Comparison of ENCODE assay signal across 17 mouse cellular contexts in genomic region chr14:33216343-33217208, GRCm38 (mm10). TPM values are rescaled to one million over a fixed set of nuclear protein-coding genes. Genes with fewer than 3 reads are reported as not detected.
DNase-seq lines count a peak whose midpoint lies in the region; ATAC-seq and TF ChIP-seq lines count a peak whose summit lies in the region.
"Had no signal": no experiment of that assay in that cellular context is flagged by ENCODE, and none has a peak within 500 bp of the region (broad histone marks: within the 10 kb centered on the region; RNA-seq: fewer than 3 reads in every experiment).

No protein-coding gene starts in this region.

- peak; percentile 95 for TF ChIP-seq EP300 in CH12.LX (IDR thresholded peaks at IDR 0.05; ENCODE audit: low read length)

- no peak for TF ChIP-seq RAD21 in CH12.LX (IDR thresholded peaks at IDR 0.05; ENCODE audit: low read depth, low read length)

- H3K27me3 ChIP-seq in forebrain, postnatal 0 days (ENCODE audit: insufficient read depth, low read length) = no peaks in the 10 kb centered on the region
- H3K27me3 ChIP-seq in forebrain, embryonic 13.5 days = peaks cover 12% of the 10 kb centered on the region; the same call in 1 of the 2 replicates
- H3K27me3 ChIP-seq in CH12.LX (replicated peaks) = peaks cover 48% of the 10 kb centered on the region
- peaks cover 71% of the 10 kb centered on the region for H3K27me3 ChIP-seq in megakaryocyte, embryonic 14.5 days (replicated peaks)

- in situ Hi-C loops in CH12.LX (cut with MboI; ENCODE audit: low pct_ligation_motif_present, low pct_unique_long_range_greater_than_20kb, low sequenced_read_pairs) = loop anchor here (5.0 to 10.0 kb wide), 2 partner anchors 36 to 148 kb away; no protein-coding TSS in a partner anchor

- dilution Hi-C loops in CH12.LX (cut with MboI; ENCODE audit: extremely low pct_ligation_motif_present, extremely low pct_unique_long_range_greater_than_20kb, low sequenced_read_pairs) = no loop called here

- intact Hi-C loops in left cerebral cortex, postnatal 14 days (cut with DNase I) = no loop called here

- no peak for TF ChIP-seq CTCF in forebrain, postnatal 0 days (IDR thresholded peaks at IDR 0.05; ENCODE audit: low read depth)
- TF ChIP-seq CTCF in CH12.LX (conservative IDR thresholded peaks at IDR 0.05 in 1 of 2, IDR thresholded peaks at IDR 0.05 in 1 of 2; ENCODE audit: low read depth in 2 of 2, low read length in 2 of 2) = no peak

- TF ChIP-seq POLR2A in CH12.LX (IDR thresholded peaks at IDR 0.05; ENCODE audit: low read depth, low read length) = no peak

- no peaks in the 10 kb centered on the region for H3K79me2 ChIP-seq in CH12.LX (replicated peaks; ENCODE audit: control insufficient read depth, extremely low read depth, insufficient read depth, poor library complexity, severe bottlenecking)

- 73% methylated on average over 19 of the region's 19 CpGs for WGBS in forebrain, postnatal 0 days
- WGBS in forebrain, embryonic 13.5 days = 86% methylated on average over 19 of the region's 19 CpGs

- no peaks in the 10 kb centered on the region for H3K4me1 ChIP-seq in forebrain, postnatal 0 days (ENCODE audit: insufficient read depth)
- peaks cover 3% of the 10 kb centered on the region; the same call in 1 of the 2 replicates for H3K4me1 ChIP-seq in forebrain, embryonic 13.5 days
- H3K4me1 ChIP-seq in CH12.LX (ENCODE audit: control insufficient read depth in 1 of 2, insufficient read depth in 2 of 2) = peaks cover 28 to 52% of the 10 kb centered on the region in 2 experiments
- H3K4me1 ChIP-seq in megakaryocyte, embryonic 14.5 days = peaks cover 34% of the 10 kb centered on the region

- no peak overlapping the region for H3K4me2 ChIP-seq in forebrain, postnatal 0 days (ENCODE audit: low read depth)
- no peak overlapping the region for H3K4me2 ChIP-seq in forebrain, embryonic 13.5 days
- H3K4me2 ChIP-seq in CH12.LX (ENCODE audit: insufficient read depth, low read depth, poor library complexity, severe bottlenecking) = peak overlapping the region; percentile 9
- H3K4me2 ChIP-seq: liver, embryonic 13.5 days had no signal

- H3K36me3 ChIP-seq in forebrain, postnatal 0 days (ENCODE audit: insufficient read depth) = no peaks in the 10 kb centered on the region
- H3K36me3 ChIP-seq in forebrain, embryonic 13.5 days (ENCODE audit: poor library complexity, severe bottlenecking) = no peaks in the 10 kb centered on the region
- no peaks in the 10 kb centered on the region for H3K36me3 ChIP-seq in CH12.LX (replicated peaks in 1 of 2; ENCODE audit: control insufficient read depth in 1 of 2, insufficient read depth in 1 of 2, low read length in 1 of 2)
- no peaks in the 10 kb centered on the region for H3K36me3 ChIP-seq in megakaryocyte, embryonic 14.5 days (replicated peaks; ENCODE audit: low read length)
- H3K36me3 ChIP-seq: heart, embryonic 10.5 days; liver, embryonic 13.5 days had no signal

- no peak overlapping the region for H3K9ac ChIP-seq in forebrain, postnatal 0 days
- no peak overlapping the region for H3K9ac ChIP-seq in forebrain, embryonic 13.5 days
- H3K9ac ChIP-seq in CH12.LX (ENCODE audit: insufficient read depth, low read depth) = no peak overlapping the region
- H3K9ac ChIP-seq: liver, embryonic 13.5 days had no signal

- H3K27ac ChIP-seq in forebrain, postnatal 0 days (ENCODE audit: low read depth, low read length) = no peak overlapping the region
- no peak overlapping the region for H3K27ac ChIP-seq in forebrain, embryonic 13.5 days
- H3K27ac ChIP-seq in CH12.LX (ENCODE audit: insufficient read depth, low read depth) = no peak overlapping the region
- H3K27ac ChIP-seq: heart, embryonic 10.5 days; liver, embryonic 13.5 days had no signal

- ATAC-seq in forebrain, postnatal 0 days = peak; percentile 21; the same call in 1 of the 2 replicates
- no peak for ATAC-seq in forebrain, embryonic 13.5 days
- ATAC-seq in CD4-positive, CD25-positive, alpha-beta regulatory T cell, adult 4 months = no peak

- H3K4me3 ChIP-seq in forebrain, postnatal 0 days (ENCODE audit: low read depth, low read length) = no peak overlapping the region
- H3K4me3 ChIP-seq in forebrain, embryonic 13.5 days = no peak overlapping the region
- no peak overlapping the region for H3K4me3 ChIP-seq in CH12.LX (replicated peaks in 1 of 3; ENCODE audit: low read depth in 2 of 3, low read length in 2 of 3, poor library complexity in 1 of 3)
- H3K4me3 ChIP-seq in megakaryocyte, embryonic 14.5 days (replicated peaks) = peak overlapping the region; percentile 5
- H3K4me3 ChIP-seq: erythroblast, embryonic 14.5 days; heart, embryonic 10.5 days; liver, embryonic 13.5 days had no signal

- H3K9me3 ChIP-seq in forebrain, postnatal 0 days (ENCODE audit: low read length) = no peaks in the 10 kb centered on the region
- H3K9me3 ChIP-seq in forebrain, embryonic 13.5 days (replicated peaks) = no peaks in the 10 kb centered on the region
- peaks cover 10% of the 10 kb centered on the region for H3K9me3 ChIP-seq in CH12.LX (replicated peaks; ENCODE audit: low read length)
- no peaks in the 10 kb centered on the region for H3K9me3 ChIP-seq in megakaryocyte, embryonic 14.5 days
- H3K9me3 ChIP-seq: heart, embryonic 10.5 days; liver, embryonic 13.5 days had no signal

- DNase-seq in forebrain, postnatal 0 days = peak; percentile 58
- peak; percentile 41 to 46 for DNase-seq in left cerebral cortex, postnatal 14 days (ENCODE audit: low spot score in 2 of 2)
- DNase-seq in left cerebral cortex, adult 11 months (ENCODE audit: low spot score) = no peak
- peak; percentile 88 for DNase-seq in CH12.LX (ENCODE audit: extremely low read depth)
- DNase-seq in kidney, adult 9 months = no peak
- DNase-seq: cerebellum, adult 9-11 months; heart, postnatal 36 days; kidney, postnatal 25 days; liver, embryonic 13.5 days; lung, postnatal 10 days; midbrain, embryonic 14.5 days; spleen, adult 18-20 months had no signal

TF ChIP-seq in CH12.LX, 34 proteins besides CTCF, POLR2A, EP300 and RAD21 (continues in another document):
- TF ChIP-seq ETS1 (conservative IDR thresholded peaks at IDR 0.05; ENCODE audit: low read depth, low read length) = peak; percentile 35
- no peak; the same call in 1 of the 2 replicates for TF ChIP-seq SMC3 (IDR thresholded peaks at IDR 0.05; ENCODE audit: low read depth, low read length)
- TF ChIP-seq JUN (IDR thresholded peaks at IDR 0.05; ENCODE audit: insufficient read depth, low read depth, low read length) = peak; percentile 34; the same call in 1 of the 2 replicates
- no peak for TF ChIP-seq KAT2A (IDR thresholded peaks at IDR 0.05; ENCODE audit: insufficient replicate concordance, low read length)
- no peak for TF ChIP-seq ZMIZ1 (IDR thresholded peaks at IDR 0.05; ENCODE audit: low read depth, low read length)
- no peak for TF ChIP-seq GABPA (IDR thresholded peaks at IDR 0.05; ENCODE audit: insufficient replicate concordance, low read depth, low read length)
- TF ChIP-seq CHD2 (IDR thresholded peaks at IDR 0.05; ENCODE audit: low read length) = no peak
- no peak for TF ChIP-seq MAZ (IDR thresholded peaks at IDR 0.05; ENCODE audit: low read depth, low read length)
- no peak for TF ChIP-seq ZKSCAN1 (IDR thresholded peaks at IDR 0.05; ENCODE audit: borderline replicate concordance, low read depth, low read length)
- TF ChIP-seq PAX5 (IDR thresholded peaks at IDR 0.05; ENCODE audit: low read length) = no peak
- peak; percentile 91 for TF ChIP-seq MEF2A (IDR thresholded peaks at IDR 0.05; ENCODE audit: borderline replicate concordance, low read depth, low read length)
- no peak for TF ChIP-seq SIN3A (IDR thresholded peaks at IDR 0.05; ENCODE audit: low read length)
- peak; percentile 46; the same call in 1 of the 2 replicates for TF ChIP-seq BHLHE40 (IDR thresholded peaks at IDR 0.05; ENCODE audit: low read depth, low read length)
- peak; percentile 94 for TF ChIP-seq TBP (conservative IDR thresholded peaks at IDR 0.05; ENCODE audit: low read depth, low read length)
- peak; percentile 71; the same call in 1 of the 2 replicates for TF ChIP-seq RCOR1 (conservative IDR thresholded peaks at IDR 0.05; ENCODE audit: low read depth, low read length)
- TF ChIP-seq POLR2AphosphoS2 (IDR thresholded peaks at IDR 0.05; ENCODE audit: low read depth, low read length) = no peak
- TF ChIP-seq ZNF384 (IDR thresholded peaks at IDR 0.05; ENCODE audit: low read depth, low read length) = no peak
- no peak for TF ChIP-seq E2F4 (IDR thresholded peaks at IDR 0.05; ENCODE audit: insufficient replicate concordance, low read depth, low read length)
- no peak for TF ChIP-seq ZC3H11A (IDR thresholded peaks at IDR 0.05; ENCODE audit: low read depth, low read length)
- no peak for TF ChIP-seq JUND (conservative IDR thresholded peaks at IDR 0.05; ENCODE audit: low read depth, low read length)
- TF ChIP-seq IRF4 (IDR thresholded peaks at IDR 0.05; ENCODE audit: low read depth, low read length) = peak; percentile 89
- TF ChIP-seq TCF12 (IDR thresholded peaks at IDR 0.05; ENCODE audit: low read depth, low read length) = no peak

RNA-seq across cellular contexts. Expression of gene Arhgap22, which starts 2.8 kb away (rescaled TPM):
- total RNA-seq in forebrain, postnatal 0 days (2014; rRNA removed) = 1.8 and 3.3 TPM in 2 replicates
- 2.2 and 3.9 TPM in 2 replicates for polyA plus RNA-seq in forebrain, postnatal 0 days (2015; fragmentation: Nextera tagmentation; extraction: Ambion mirVana)
- 0.59 and 1.1 TPM in 2 replicates for polyA plus RNA-seq in forebrain, embryonic 13.5 days (2015; fragmentation: Nextera tagmentation; extraction: Ambion mirVana)
- total RNA-seq in left cerebral cortex, postnatal 14 days (2021) = 10 to 100 TPM in 1 of 2 experiments, 1 to 10 TPM in 1; 8.8 to 11.4 TPM
- total RNA-seq in CH12.LX (2012; rRNA removed) (0.17 and 0.42 TPM in 2 replicates), CH12.LX (2014; rRNA removed) (0.12 and 0.39 TPM in 2 replicates)
- 0.29 TPM in 1 of 2 replicates, not detected in the other for polyA plus RNA-seq in CH12.LX (2012; ENCODE audit: insufficient read length, low read depth)
- polyA plus RNA-seq in megakaryocyte, embryonic 14.5 days (2012; ENCODE audit: insufficient read depth, low replicate concordance) = 1.5 and 6.5 TPM in 2 replicates
- polyA plus RNA-seq in CD4-positive, CD25-positive, alpha-beta regulatory T cell, adult 4 months (2017; shearing (Covaris generic)) = not detected

RNA-seq across cellular contexts. Expression of gene Wdfy4, which starts 31.3 kb away (rescaled TPM):
- 0.52 and 0.54 TPM in 2 replicates for total RNA-seq in forebrain, postnatal 0 days (2014; rRNA removed)
- polyA plus RNA-seq in forebrain, postnatal 0 days (2015; fragmentation: Nextera tagmentation; extraction: Ambion mirVana) = 0.06 and 0.33 TPM in 2 replicates
- polyA plus RNA-seq in forebrain, embryonic 13.5 days (2015; fragmentation: Nextera tagmentation; extraction: Ambion mirVana) = 0.01 and 0.23 TPM in 2 replicates
- 1 to 10 TPM; 1.9 to 3.1 TPM for total RNA-seq in left cerebral cortex, postnatal 14 days (2021)
- 140 and 146 TPM in 2 replicates for total RNA-seq in CH12.LX (2012; rRNA removed)
- total RNA-seq in CH12.LX (2014; rRNA removed) = 54.0 and 56.0 TPM in 2 replicates
- polyA plus RNA-seq in CH12.LX (2012; ENCODE audit: insufficient read length, low read depth) = 102 and 115 TPM in 2 replicates
- polyA plus RNA-seq in megakaryocyte, embryonic 14.5 days (2012; ENCODE audit: insufficient read depth, low replicate concordance) = 4.5 and 6.3 TPM in 2 replicates
- polyA plus RNA-seq in CD4-positive, CD25-positive, alpha-beta regulatory T cell, adult 4 months (2017; shearing (Covaris generic)) = 1 to 10 TPM in 1 of 2 experiments, not detected in 1; 2.1 TPM

Comparison
In these comparisons a context has a peak if more than half of its experiments do, and no peak if none do; other contexts are left out.
1. DNase-seq: peak in forebrain, postnatal 0 days (single experiment), left cerebral cortex, postnatal 14 days (2 of 2) and CH12.LX (single experiment); none in left cerebral cortex, adult 11 months (single experiment) and kidney, adult 9 months (single experiment).
2. RNA of gene Wdfy4, which starts 31.3 kb away (polyA plus RNA-seq): 102 to 115 TPM in CH12.LX; 4.5 to 6.3 TPM in megakaryocyte, embryonic 14.5 days, 2.1 TPM in CD4-positive, CD25-positive, alpha-beta regulatory T cell, adult 4 months, 0.06 to 0.33 TPM in forebrain, postnatal 0 days and 0.01 to 0.23 TPM in forebrain, embryonic 13.5 days; every median in the first group is over 10 times any median in the second.